Mouse (Mus musculus) embryonic facial prominence, embryonic 12.5 days (tissue): ENCODE results near the gene Cnn2. TPM values are rescaled to one million over a fixed set of nuclear protein-coding genes. Genes with fewer than 3 reads are reported as not detected.

ENCODE experiments used
- ATAC-seq: fragments of 200-750 bp; cut with Nextera tagmentation; 2 replicates; pipeline ENCODE4 v1.8.0; 2017; ENCODE audit not compliant: insufficient number of reproducible peaks, insufficient read depth, low FRiP score, low TSS enrichment
- H3K27ac ChIP-seq: fragments of 300-500 bp; sonication (generic); 2 replicates; pipeline ENCODE4 v1.5.1; 2016; ENCODE audit warnings: mild to moderate bottlenecking
- H3K27me3 ChIP-seq: fragments of 300-500 bp; sonication (generic); 2 replicates; pipeline ENCODE4 v1.6.1; 2016; ENCODE audit warnings: mild to moderate bottlenecking, moderate library complexity
- H3K36me3 ChIP-seq: fragments of 300-500 bp; sonication (generic); 2 replicates; pipeline ENCODE4 v1.6.1; 2016; ENCODE audit warnings: mild to moderate bottlenecking
- H3K4me1 ChIP-seq: fragments of 300-500 bp; sonication (generic); 2 replicates; pipeline ENCODE4 v1.6.1; 2016
- H3K4me2 ChIP-seq: fragments of 300-500 bp; sonication (generic); replicated peaks from 2 replicates; pipeline ENCODE4 v1.6.1; 2016; ENCODE audit warnings: mild to moderate bottlenecking, moderate library complexity
- H3K4me3 ChIP-seq: fragments of 300-500 bp; sonication (generic); 2 replicates; pipeline ENCODE4 v1.5.1; 2016; ENCODE audit warnings: mild to moderate bottlenecking
- H3K9ac ChIP-seq: fragments of 300-500 bp; sonication (generic); 2 replicates; pipeline ENCODE4 v1.6.1; 2016; ENCODE audit warnings: mild to moderate bottlenecking, moderate library complexity
- H3K9me3 ChIP-seq: fragments of 300-500 bp; sonication (generic); 2 replicates; pipeline ENCODE4 v1.6.1; 2016; ENCODE audit warnings: mild to moderate bottlenecking, moderate library complexity
- WGBS: fragments of 180-500 bp; shearing (Covaris S2); methylation state at CpG from one replicate; pipeline ENCODE4 v1.1.7; 2016; 5-methylcytosine and 5-hydroxymethylcytosine counted together
- polyA plus RNA-seq: library from polyadenylated mRNA; unstranded; fragments of >200 nt; fragmentation: Nextera tagmentation; extraction: Ambion mirVana; gene quantifications from 2 replicates; pipeline ENCODE4 v1.2.1, GENCODE M21; 2016

Gene Cnn2
- polyA plus RNA-seq, 1 experiment from 2014 or later: 313 TPM

DNA sequence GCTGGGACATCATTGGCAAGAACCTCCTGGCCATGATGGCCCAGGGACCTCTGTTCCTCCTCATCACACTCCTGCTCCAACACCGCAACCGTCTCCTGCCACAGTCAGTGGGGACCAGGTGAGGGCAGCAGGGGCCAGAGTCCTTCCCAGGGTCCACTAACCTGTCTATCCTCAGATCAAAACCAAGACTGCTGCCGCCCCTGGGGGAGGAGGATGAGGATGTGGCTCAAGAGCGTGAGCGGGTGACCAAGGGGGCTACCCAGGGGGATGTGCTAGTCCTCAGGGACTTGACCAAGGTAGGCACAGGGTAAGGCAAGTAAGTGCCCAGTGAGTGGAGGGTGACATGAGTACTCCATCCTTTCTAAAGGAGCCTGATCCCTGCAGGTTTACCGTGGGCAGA, 23.4 kb downstream of the Cnn2 start:
- no peak for ATAC-seq
- H3K27me3 ChIP-seq: peaks cover 55% of the 10 kb centered on the region

DNA sequence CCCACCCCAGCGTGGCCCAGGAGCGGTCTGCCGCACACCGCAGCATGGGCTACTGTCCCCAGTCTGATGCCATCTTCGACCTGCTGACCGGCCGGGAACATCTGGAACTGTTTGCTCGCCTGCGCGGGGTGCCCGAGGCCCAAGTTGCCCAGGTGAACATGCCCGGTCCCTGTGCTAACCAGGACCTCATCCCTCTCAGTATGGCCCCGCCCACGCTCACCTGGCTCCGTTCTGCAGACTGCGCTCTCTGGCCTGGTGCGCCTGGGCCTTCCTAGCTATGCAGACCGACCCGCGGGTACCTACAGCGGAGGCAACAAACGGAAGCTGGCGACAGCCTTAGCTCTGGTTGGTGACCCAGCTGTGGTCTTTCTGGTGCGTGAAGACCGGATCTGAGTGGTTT, 25.2 kb downstream of the Cnn2 start:
- H3K4me1 ChIP-seq: peaks cover under 1% of the 10 kb centered on the region
- H3K27me3 ChIP-seq: peaks cover 62% of the 10 kb centered on the region
- H3K9me3 ChIP-seq: peaks cover 11% of the 10 kb centered on the region
- 24% methylated on average over 25 of the region's 25 CpGs for WGBS
- no peak overlapping the region for H3K4me3 ChIP-seq
- no peak for ATAC-seq
- H3K4me2 ChIP-seq: no peak overlapping the region
- peaks cover 3% of the 10 kb centered on the region; the same call in 1 of the 2 replicates for H3K36me3 ChIP-seq
- H3K27ac ChIP-seq: no peak overlapping the region
- no peak overlapping the region for H3K9ac ChIP-seq

More for the DNA sequence above, 23.4 kb downstream of the Cnn2 start:
- Histone ChIP-seq H3K9me3 (peaks cover 11% of the 10 kb centered on the region), H3K4me1 (no peaks in the 10 kb centered on the region), H3K9ac (no peak overlapping the region), H3K4me2 (no peak overlapping the region), H3K36me3 (peaks cover 3% of the 10 kb centered on the region; the same call in 1 of the 2 replicates), H3K27ac (no peak overlapping the region), H3K4me3 (no peak overlapping the region)
- 81% methylated on average over 6 of the region's 6 CpGs for WGBS

DNA sequence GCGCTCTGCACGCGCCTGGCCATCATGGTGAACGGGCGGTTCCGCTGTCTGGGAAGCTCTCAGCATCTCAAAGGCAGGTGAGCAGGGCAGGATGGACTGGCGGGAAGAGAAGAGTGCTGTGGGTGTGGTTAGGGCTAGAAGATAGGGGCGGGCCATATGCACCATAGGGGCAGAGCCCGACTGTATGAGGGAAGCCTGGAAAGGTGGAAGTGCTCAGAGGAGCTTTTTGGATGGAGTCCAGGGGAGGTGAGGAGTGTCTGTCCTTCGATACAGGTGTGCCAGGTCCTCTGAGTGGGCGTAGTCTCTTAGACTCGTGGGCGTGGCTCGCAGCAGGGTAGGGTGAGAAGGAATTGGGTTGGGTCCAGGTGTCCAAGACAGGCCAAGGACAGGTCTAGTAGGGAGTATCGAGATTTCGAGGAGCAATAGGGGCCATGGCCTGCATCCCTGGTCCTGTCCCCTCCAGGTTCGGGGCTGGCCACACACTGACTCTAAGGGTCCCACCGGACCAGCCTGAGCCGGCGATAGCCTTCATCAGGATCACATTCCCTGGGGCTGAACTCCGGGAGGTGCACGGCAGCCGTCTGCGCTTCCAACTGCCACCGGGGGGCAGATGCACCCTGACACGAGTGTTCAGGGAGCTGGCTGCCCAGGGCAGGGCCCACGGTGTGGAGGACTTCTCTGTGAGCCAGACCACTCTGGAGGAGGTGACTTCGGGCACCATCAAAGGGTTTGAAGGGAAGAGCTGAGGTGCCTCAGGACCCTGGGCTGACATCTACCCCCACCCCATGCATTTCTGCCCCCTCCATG, 26.3 kb downstream of the Cnn2 start:
- ATAC-seq: no peak
- Histone ChIP-seq H3K27ac (no peak overlapping the region), H3K9me3 (peaks cover 11% of the 10 kb centered on the region), H3K9ac (no peak overlapping the region), H3K36me3 (peaks cover 3% of the 10 kb centered on the region; the same call in 1 of the 2 replicates), H3K4me1 (peaks cover 10% of the 10 kb centered on the region), H3K4me3 (no peak overlapping the region), H3K4me2 (no peak overlapping the region), H3K27me3 (peaks cover 66% of the 10 kb centered on the region)
- WGBS: 20% methylated on average over 28 of the region's 28 CpGs

DNA sequence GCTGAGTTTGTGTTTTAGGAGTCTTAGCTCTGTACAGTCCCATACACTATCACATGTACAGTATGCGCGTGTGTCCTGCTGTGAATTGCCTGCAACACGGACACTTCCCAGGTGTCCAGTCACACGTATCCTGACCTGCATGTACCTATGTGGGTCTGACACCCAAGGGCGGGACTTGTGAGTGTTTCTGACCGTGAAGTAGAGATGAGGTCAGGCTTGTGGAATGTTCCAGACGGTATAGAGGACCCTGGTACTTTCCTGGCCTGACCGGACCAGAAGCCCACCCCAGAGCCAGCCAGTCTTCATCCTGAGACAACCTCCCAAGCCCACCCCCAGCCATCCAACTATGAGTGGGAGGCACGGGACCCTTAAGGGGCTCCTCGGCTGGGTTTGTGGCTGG, 27.2 kb downstream of the Cnn2 start:
- no peak for ATAC-seq
- H3K4me1 ChIP-seq: peaks cover 17% of the 10 kb centered on the region
- peaks cover 7% of the 10 kb centered on the region for H3K9me3 ChIP-seq
- H3K9ac ChIP-seq: no peak overlapping the region
- H3K4me3 ChIP-seq: no peak overlapping the region
- H3K27ac ChIP-seq: no peak overlapping the region
- peaks cover 3% of the 10 kb centered on the region; the same call in 1 of the 2 replicates for H3K36me3 ChIP-seq
- no peak overlapping the region for H3K4me2 ChIP-seq
- 84% methylated on average over 10 of the region's 10 CpGs for WGBS
- peaks cover 69% of the 10 kb centered on the region for H3K27me3 ChIP-seq

DNA sequence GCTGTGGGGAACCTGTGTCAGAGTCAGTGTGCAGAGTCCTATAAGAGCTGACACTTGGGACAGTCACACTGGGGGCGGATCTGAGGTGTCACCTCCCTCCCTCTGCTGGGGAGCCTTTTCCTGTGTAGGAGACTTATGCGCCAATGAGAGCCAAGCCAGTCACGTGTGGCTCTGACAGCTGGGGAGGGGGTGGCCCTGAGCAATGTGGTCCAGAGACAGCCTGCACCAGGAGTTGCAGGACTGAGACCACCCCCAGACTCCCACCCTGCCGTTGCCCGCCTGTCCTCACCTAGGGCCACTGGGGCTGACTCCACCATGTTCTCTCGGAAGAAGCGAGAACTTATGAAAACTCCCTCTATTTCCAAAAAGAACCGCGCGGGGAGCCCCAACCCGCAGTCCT, 28.1 kb downstream of the Cnn2 start, which contains the start of gene Arhgap45:
TSS of gene Arhgap45 (plus strand) at position 143 of the 400 bp plus-strand sequence.
- H3K9me3 ChIP-seq: no peaks in the 10 kb centered on the region
- H3K36me3 ChIP-seq: peaks cover 3% of the 10 kb centered on the region; the same call in 1 of the 2 replicates
- H3K9ac ChIP-seq: no peak within 1 kb of the TSS
- no peak within 1 kb of the TSS for H3K27ac ChIP-seq
- peaks cover 19% of the 10 kb centered on the region for H3K4me1 ChIP-seq
- peaks cover 65% of the 10 kb centered on the region for H3K27me3 ChIP-seq
- 68% methylated on average over 11 of the region's 11 CpGs for WGBS
- H3K4me3 ChIP-seq: no peak within 1 kb of the TSS
- no peak within 1 kb of the TSS for H3K4me2 ChIP-seq
- no peak for ATAC-seq

DNA sequence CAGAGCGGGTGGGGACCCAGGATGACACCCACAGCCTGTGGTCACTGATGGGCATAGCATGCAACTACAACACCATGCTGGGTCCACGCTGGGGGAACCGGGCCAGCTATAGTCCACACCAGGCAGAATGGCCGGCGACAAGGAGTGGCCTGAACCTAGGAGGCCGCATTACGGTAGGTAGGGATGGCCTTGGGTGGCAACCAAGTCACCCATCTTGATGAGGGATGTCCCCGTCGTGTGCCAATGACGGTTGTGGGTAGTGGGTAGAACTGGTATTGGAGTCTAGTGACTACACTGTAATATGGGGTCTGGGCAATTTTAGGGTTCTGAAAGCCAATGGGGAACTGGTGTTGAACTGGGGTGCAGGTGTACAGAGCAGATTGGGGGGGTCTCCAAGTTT, 28.5 kb downstream of the Cnn2 start:
- Histone ChIP-seq H3K9ac (no peak overlapping the region), H3K27ac (no peak overlapping the region), H3K9me3 (no peaks in the 10 kb centered on the region), H3K4me1 (peaks cover 19% of the 10 kb centered on the region), H3K4me2 (no peak overlapping the region), H3K36me3 (peaks cover 1% of the 10 kb centered on the region; the same call in 1 of the 2 replicates), H3K27me3 (peaks cover 60% of the 10 kb centered on the region), H3K4me3 (no peak overlapping the region)
- WGBS: 90% methylated on average over 10 of the region's 10 CpGs
- ATAC-seq: no peak

DNA sequence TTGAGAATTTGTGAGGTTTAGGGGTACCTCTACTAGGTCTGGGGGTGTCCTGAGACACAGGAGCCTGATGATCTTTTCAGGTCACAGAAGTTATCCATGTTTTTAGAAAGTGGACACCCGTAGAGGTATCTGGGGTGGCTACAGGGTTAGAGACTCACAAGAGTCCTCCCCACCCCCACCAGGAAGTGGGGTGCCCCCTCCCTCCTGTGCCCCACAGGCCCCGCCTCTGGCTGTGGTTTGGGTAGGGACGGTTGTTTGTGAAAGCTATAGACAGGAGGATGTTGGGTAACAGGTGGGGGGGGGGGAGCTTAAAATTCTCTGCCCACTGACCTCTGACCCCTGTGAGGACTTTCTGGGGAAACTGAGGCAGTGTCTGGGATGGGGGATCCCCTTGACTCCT, 29.0 kb downstream of the Cnn2 start:
- H3K27me3 ChIP-seq: peaks cover 56% of the 10 kb centered on the region
- no peaks in the 10 kb centered on the region for H3K9me3 ChIP-seq
- no peaks in the 10 kb centered on the region for H3K36me3 ChIP-seq
- H3K27ac ChIP-seq: no peak overlapping the region
- H3K4me1 ChIP-seq: peaks cover 19% of the 10 kb centered on the region
- WGBS: 81% methylated on average over 3 of the region's 3 CpGs
- H3K4me2 ChIP-seq: no peak overlapping the region
- no peak overlapping the region for H3K9ac ChIP-seq
- H3K4me3 ChIP-seq: no peak overlapping the region
- ATAC-seq: no peak

DNA sequence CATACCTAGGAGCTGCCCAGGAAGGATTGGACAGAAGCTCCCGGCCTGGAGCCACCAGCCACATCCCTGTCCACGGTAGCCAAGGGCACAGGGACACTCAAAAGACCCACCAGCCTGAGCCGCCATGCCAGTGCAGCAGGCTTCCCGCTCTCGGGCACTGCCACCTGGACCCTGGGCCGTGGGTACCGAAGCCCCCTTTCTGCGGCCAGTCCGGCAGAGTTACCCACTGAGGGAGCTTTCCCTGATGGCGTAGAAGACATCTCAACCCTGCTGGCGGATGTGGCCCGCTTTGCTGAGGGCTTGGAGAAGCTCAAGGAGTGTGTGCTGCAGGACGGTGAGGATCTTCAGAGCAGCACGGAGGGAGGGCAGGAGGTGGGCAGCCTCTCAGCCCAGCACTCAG, 29.4 kb downstream of the Cnn2 start:
- no peak overlapping the region for H3K9ac ChIP-seq

DNA sequence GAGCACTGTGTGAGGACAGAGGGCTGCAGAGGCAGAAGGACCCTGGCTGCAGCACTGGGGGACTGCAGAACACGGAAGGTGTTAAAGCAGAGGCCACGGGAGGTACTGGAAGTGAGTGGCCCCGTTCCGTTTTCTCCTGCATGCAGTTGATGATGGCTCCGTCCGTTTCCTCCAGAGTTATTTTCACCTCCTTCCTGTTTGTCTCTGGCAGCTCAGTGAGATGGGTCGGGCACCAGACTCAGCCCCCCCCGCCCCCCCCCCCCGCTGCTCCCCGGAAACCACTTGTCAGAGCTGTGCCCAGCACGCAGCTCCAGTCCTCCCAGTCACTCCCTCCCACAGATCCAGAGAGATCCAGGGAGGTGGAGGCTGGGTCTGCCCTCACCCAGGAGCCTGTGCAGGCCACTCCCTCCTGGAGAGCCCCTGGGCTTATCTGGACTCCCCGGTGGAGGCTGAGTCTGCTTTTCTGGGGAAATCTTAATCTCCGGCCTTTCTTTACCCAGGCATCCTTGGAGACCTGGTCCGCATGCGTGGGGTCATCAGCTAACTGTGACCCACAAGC, 30.4 kb downstream of the Cnn2 start:
- WGBS: 6% methylated on average over 10 of the region's 15 CpGs
- ATAC-seq: 0 out of 2 replicates have a peak, but pooled peaks have one; percentile 8
- no peaks in the 10 kb centered on the region for H3K36me3 ChIP-seq
- H3K9me3 ChIP-seq: no peaks in the 10 kb centered on the region
- H3K9ac ChIP-seq: peak overlapping the region; percentile 17; the same call in 1 of the 2 replicates
- peaks cover 19% of the 10 kb centered on the region for H3K4me1 ChIP-seq
- H3K4me2 ChIP-seq: peak overlapping the region; percentile 28
- no peak overlapping the region for H3K4me3 ChIP-seq
- H3K27ac ChIP-seq: no peak overlapping the region
- H3K27me3 ChIP-seq: peaks cover 43% of the 10 kb centered on the region

More for the DNA sequence above, 29.4 kb downstream of the Cnn2 start:
- ATAC-seq: no peak
- 83% methylated on average over 14 of the region's 14 CpGs for WGBS
- Histone ChIP-seq H3K36me3 (no peaks in the 10 kb centered on the region), H3K9me3 (no peaks in the 10 kb centered on the region), H3K27ac (no peak overlapping the region), H3K4me3 (no peak overlapping the region), H3K4me1 (peaks cover 19% of the 10 kb centered on the region), H3K4me2 (no peak overlapping the region), H3K27me3 (peaks cover 53% of the 10 kb centered on the region)

DNA sequence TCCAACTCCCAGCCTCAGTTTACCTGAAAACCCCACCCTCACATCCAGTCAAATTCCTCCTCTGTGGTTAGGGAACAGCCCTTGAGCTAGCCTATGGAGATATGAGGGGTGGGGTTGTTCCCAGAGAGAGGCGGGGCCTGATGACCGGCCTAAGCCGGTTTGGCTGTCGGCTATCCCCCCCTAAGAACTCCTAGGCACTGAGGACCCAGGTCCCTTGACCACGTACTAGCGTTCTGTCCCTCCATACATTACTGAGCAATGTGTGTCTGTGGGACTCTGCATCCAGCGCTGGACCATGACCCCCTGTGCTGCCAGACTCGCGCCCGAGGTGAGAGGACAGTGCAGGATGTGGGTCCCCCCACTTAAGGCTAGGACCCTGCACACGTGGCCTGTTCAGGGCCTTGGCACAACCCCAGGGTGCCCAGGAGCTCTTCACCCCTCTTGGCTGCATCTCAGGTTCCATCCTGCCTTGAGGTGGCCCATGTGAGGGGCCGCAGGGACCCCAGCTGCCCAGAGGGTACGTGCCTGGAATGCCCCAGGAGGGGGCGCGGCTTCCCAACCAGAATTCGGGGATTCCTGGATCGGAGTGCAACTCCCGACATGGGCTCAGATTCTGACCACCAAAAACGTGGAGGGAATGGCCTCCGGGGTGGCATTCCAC, 31.2 kb downstream of the Cnn2 start:
- peak; percentile 45 for ATAC-seq

DNA sequence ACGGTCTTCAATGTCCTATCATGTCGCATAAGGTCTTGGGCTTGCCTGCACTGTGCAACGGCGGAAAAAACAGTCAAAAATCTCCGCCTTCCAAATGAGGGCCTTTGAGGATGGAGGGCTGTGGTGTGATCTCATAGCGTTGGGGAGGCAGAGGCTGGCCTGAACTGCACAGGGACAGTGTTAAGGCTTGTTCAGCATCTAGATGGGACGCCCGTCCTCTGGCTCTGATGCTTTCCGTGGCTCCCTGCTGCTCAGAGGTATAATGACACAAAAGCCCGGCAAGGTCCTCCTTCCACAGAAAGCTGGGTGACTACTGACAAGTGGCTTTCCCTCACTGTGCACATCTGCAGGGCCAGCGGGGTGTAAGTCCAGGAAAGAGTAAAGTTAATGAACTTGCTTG, 31.8 kb downstream of the Cnn2 start:
- no peak overlapping the region for H3K27ac ChIP-seq

More for the DNA sequence above, 31.2 kb downstream of the Cnn2 start:
- H3K4me2 ChIP-seq: peak overlapping the region; percentile 28
- H3K9me3 ChIP-seq: no peaks in the 10 kb centered on the region
- WGBS: 6% methylated on average over 20 of the region's 20 CpGs
- peak overlapping the region; percentile 15 for H3K9ac ChIP-seq
- H3K27me3 ChIP-seq: peaks cover 35% of the 10 kb centered on the region
- H3K4me1 ChIP-seq: peaks cover 19% of the 10 kb centered on the region
- H3K4me3 ChIP-seq: peak overlapping the region; percentile 8
- no peak overlapping the region for H3K27ac ChIP-seq
- H3K36me3 ChIP-seq: no peaks in the 10 kb centered on the region

More for the DNA sequence above, 31.8 kb downstream of the Cnn2 start:
- peak overlapping the region; percentile 15 for H3K9ac ChIP-seq
- 20% methylated on average over 11 of the region's 11 CpGs for WGBS
- H3K4me2 ChIP-seq: peak overlapping the region; percentile 28
- peaks cover 19% of the 10 kb centered on the region for H3K4me1 ChIP-seq
- H3K36me3 ChIP-seq: no peaks in the 10 kb centered on the region
- H3K9me3 ChIP-seq: no peaks in the 10 kb centered on the region
- H3K4me3 ChIP-seq: peak overlapping the region; percentile 8
- no peak for ATAC-seq
- H3K27me3 ChIP-seq: peaks cover 29% of the 10 kb centered on the region
